Mouse (Mus musculus) 3134 (cell line): Measurements from ENCODE around the gene Znhit6.

Source experiments
- DNase-seq: peaks from one replicate; pipeline ENCODE4 v3.0.0-alpha.2; 2011; ENCODE audit warnings: low spot score; ENCODE audit not compliant: insufficient read length; ENCODE audit errors: extremely low read depth

Gene Znhit6

GRCm38 (mm10) chr3:145641036-145641685, 65.2 kb downstream of the Znhit6 start:
- no peak for DNase-seq

GRCm38 (mm10) chr3:145641878-145642277, 65.9 kb downstream of the Znhit6 start:
- DNase-seq: no peak

GRCm38 (mm10) chr3:145642861-145643260, 66.9 kb downstream of the Znhit6 start:
- no peak for DNase-seq

- no peak for DNase-seq
These were observed 69.5 kb downstream of the Znhit6 start for GRCm38 (mm10) chr3:145645463-145645862.

GRCm38 (mm10) chr3:145646009-145646408, 70.0 kb downstream of the Znhit6 start:
- no peak for DNase-seq

- DNase-seq: no peak
These were observed 70.7 kb downstream of the Znhit6 start for GRCm38 (mm10) chr3:145646666-145647065.

- peak; percentile 58 for DNase-seq
These were observed 71.4 kb downstream of the Znhit6 start for GRCm38 (mm10) chr3:145647416-145647815.

GRCm38 (mm10) chr3:145648097-145648931, 72.3 kb downstream of the Znhit6 start:
- peak; percentile 64 for DNase-seq

- DNase-seq: peak; percentile 89
These were observed 73.2 kb downstream of the Znhit6 start for GRCm38 (mm10) chr3:145648991-145649851.

GRCm38 (mm10) chr3:145649852-145650202, 73.8 kb downstream of the Znhit6 start, which contains the start of gene Ccn1:
TSS of gene Ccn1 (minus strand) at chr3:145649981.
- peak; percentile 94 for DNase-seq

GRCm38 (mm10) chr3:145650298-145651011, 74.5 kb downstream of the Znhit6 start:
- DNase-seq: peak; percentile 71

- DNase-seq: peak; percentile 74
These were observed 75.3 kb downstream of the Znhit6 start for GRCm38 (mm10) chr3:145651029-145651977.

- no peak for DNase-seq
These were observed 75.9 kb downstream of the Znhit6 start for GRCm38 (mm10) chr3:145651978-145652321.

GRCm38 (mm10) chr3:145652322-145653131, 76.5 kb downstream of the Znhit6 start:
- peak; percentile 71 for DNase-seq

- DNase-seq: peak; percentile 90
These were observed 77.4 kb downstream of the Znhit6 start for GRCm38 (mm10) chr3:145653191-145653940.

- DNase-seq: no peak
These were observed 78.0 kb downstream of the Znhit6 start for GRCm38 (mm10) chr3:145654028-145654427.
